Mouse (Mus musculus): ENCODE data around the gene Dennd2c. TPM values are rescaled to one million over a fixed set of nuclear protein-coding genes. Genes with fewer than 3 reads are reported as not detected.
"Not testable (repeated sequence)": the region's sequence is repeated elsewhere in the genome, so short reads cannot be mapped to it uniquely, and the experiment has no call there.

Gene Dennd2c
- polyA plus RNA-seq, 1 experiment from 2014 or later = 5.5 TPM

GRCm38 (mm10) chr3:103204445-103204844 is 102.0 kb downstream of the Dennd2c start:
- Histone ChIP-seq H3K27me3 (no peaks in the 10 kb centered on the region), H3K4me3 (no peak overlapping the region), H3K4me1 (no peaks in the 10 kb centered on the region), H3K36me3 (no peaks in the 10 kb centered on the region), H3K4me2 (no peak overlapping the region), H3K9ac (no peak overlapping the region), H3K9me3 (no peaks in the 10 kb centered on the region), H3K27ac (no peak overlapping the region)
- 90% methylated on average over 3 of the region's 3 CpGs for WGBS
- ATAC-seq (ENCODE audit: borderline replicate concordance, extremely low read depth, low FRiP score, low TSS enrichment) = no peak

DNA sequence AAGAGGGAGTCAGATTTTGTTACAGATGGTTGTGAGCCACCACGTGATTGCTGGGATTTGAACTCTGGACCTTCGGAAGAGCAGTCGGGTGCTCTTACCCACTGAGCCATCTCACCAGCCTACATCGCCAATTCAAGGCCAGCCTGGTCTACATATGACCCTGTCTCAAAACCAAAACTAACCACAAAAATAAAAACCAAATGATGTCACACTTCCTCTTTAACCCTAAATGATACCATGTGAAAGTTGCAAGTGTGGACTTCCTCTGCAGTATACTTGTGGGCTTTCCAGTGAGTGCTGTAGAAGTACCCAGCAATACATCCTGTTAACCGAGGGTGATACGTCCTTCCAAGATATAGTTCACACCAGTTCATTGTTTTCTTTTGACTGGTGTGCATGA is 104.0 kb downstream of the Dennd2c start:
- Histone ChIP-seq H3K4me3 (no peak overlapping the region), H3K4me2 (no peak overlapping the region), H3K27ac (no peak overlapping the region), H3K4me1 (no peaks in the 10 kb centered on the region), H3K9ac (no peak overlapping the region), H3K9me3 (no peaks in the 10 kb centered on the region), H3K36me3 (no peaks in the 10 kb centered on the region), H3K27me3 (no peaks in the 10 kb centered on the region)
- WGBS = 77% methylated on average over 6 of the region's 6 CpGs
- ATAC-seq (ENCODE audit: borderline replicate concordance, extremely low read depth, low FRiP score, low TSS enrichment) = no peak

DNA sequence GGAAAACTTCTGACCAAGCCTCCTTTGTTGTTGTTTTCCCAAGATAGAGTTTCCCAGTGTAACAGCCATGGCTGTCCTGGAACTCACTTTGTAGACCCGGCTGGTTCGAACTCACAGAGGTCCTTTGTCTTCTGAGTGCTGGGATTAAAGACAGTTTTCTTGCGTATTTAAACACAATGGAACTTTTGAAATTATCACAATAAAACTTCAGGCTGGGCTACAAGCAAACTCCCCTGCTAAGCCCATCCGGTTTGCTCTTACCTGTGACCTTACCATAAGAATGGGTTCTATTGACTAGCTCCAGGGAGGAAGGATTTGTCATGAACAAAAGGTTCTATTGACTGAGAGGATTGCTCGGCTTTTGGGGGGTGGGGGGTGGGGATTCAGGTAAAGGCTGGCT is 105.3 kb downstream of the Dennd2c start:
- Histone ChIP-seq H3K4me3 (no peak overlapping the region), H3K27ac (no peak overlapping the region), H3K9me3 (no peaks in the 10 kb centered on the region), H3K4me1 (no peaks in the 10 kb centered on the region), H3K9ac (no peak overlapping the region), H3K27me3 (no peaks in the 10 kb centered on the region), H3K4me2 (no peak overlapping the region), H3K36me3 (no peaks in the 10 kb centered on the region)
- WGBS = 53% methylated on average over 5 of the region's 5 CpGs
- no peak for ATAC-seq (ENCODE audit: borderline replicate concordance, extremely low read depth, low FRiP score, low TSS enrichment)

- no peak overlapping the region for H3K9ac ChIP-seq
- H3K9me3 ChIP-seq = no peaks in the 10 kb centered on the region
- WGBS = 65% methylated on average over 2 of the region's 2 CpGs
- ATAC-seq (ENCODE audit: borderline replicate concordance, extremely low read depth, low FRiP score, low TSS enrichment) = no peak
- H3K27ac ChIP-seq = no peak overlapping the region
- no peak overlapping the region for H3K4me2 ChIP-seq
- no peaks in the 10 kb centered on the region for H3K27me3 ChIP-seq
- no peaks in the 10 kb centered on the region for H3K36me3 ChIP-seq
- H3K4me1 ChIP-seq = no peaks in the 10 kb centered on the region
- no peak overlapping the region for H3K4me3 ChIP-seq
Measured at GRCm38 (mm10) chr3:103208237-103208636, 105.8 kb downstream of the Dennd2c start.

GRCm38 (mm10) chr3:103211101-103211500 is 108.7 kb downstream of the Dennd2c start:
- Histone ChIP-seq H3K9ac (no peak overlapping the region), H3K4me1 (no peaks in the 10 kb centered on the region), H3K27me3 (no peaks in the 10 kb centered on the region), H3K9me3 (no peaks in the 10 kb centered on the region), H3K27ac (no peak overlapping the region), H3K36me3 (no peaks in the 10 kb centered on the region), H3K4me2 (no peak overlapping the region), H3K4me3 (no peak overlapping the region)
- WGBS = 73% methylated on average over 2 of the region's 2 CpGs
- ATAC-seq (ENCODE audit: borderline replicate concordance, extremely low read depth, low FRiP score, low TSS enrichment) = no peak

- Histone ChIP-seq H3K27ac (no peak overlapping the region), H3K9ac (no peak overlapping the region), H3K4me2 (no peak overlapping the region), H3K4me1 (no peaks in the 10 kb centered on the region), H3K4me3 (no peak overlapping the region), H3K36me3 (no peaks in the 10 kb centered on the region), H3K27me3 (no peaks in the 10 kb centered on the region), H3K9me3 (no peaks in the 10 kb centered on the region)
- WGBS = 55% methylated on average over 1 of the region's 1 CpGs
- no peak for ATAC-seq (ENCODE audit: borderline replicate concordance, extremely low read depth, low FRiP score, low TSS enrichment)
Measured at GRCm38 (mm10) chr3:103212142-103212541, 109.7 kb downstream of the Dennd2c start.

- Histone ChIP-seq H3K36me3 (no peaks in the 10 kb centered on the region), H3K9ac (no peak overlapping the region), H3K9me3 (no peaks in the 10 kb centered on the region), H3K4me2 (no peak overlapping the region), H3K4me3 (no peak overlapping the region), H3K27me3 (no peaks in the 10 kb centered on the region), H3K27ac (no peak overlapping the region), H3K4me1 (no peaks in the 10 kb centered on the region)
- WGBS = 62% methylated on average over 5 of the region's 5 CpGs
- no peak for ATAC-seq (ENCODE audit: borderline replicate concordance, extremely low read depth, low FRiP score, low TSS enrichment)
Measured at GRCm38 (mm10) chr3:103213537-103213936, 111.1 kb downstream of the Dennd2c start.

- H3K9me3 ChIP-seq = no peaks in the 10 kb centered on the region
- H3K4me3 ChIP-seq = no peak overlapping the region
- no peaks in the 10 kb centered on the region for H3K4me1 ChIP-seq
- ATAC-seq (ENCODE audit: borderline replicate concordance, extremely low read depth, low FRiP score, low TSS enrichment) = no peak
- no peak overlapping the region for H3K27ac ChIP-seq
- H3K9ac ChIP-seq = no peak overlapping the region
- no peaks in the 10 kb centered on the region for H3K36me3 ChIP-seq
- no peaks in the 10 kb centered on the region for H3K27me3 ChIP-seq
- 79% methylated on average over 8 of the region's 8 CpGs for WGBS
- no peak overlapping the region for H3K4me2 ChIP-seq
Measured at GRCm38 (mm10) chr3:103214593-103215285, 112.3 kb downstream of the Dennd2c start.

- not testable (repeated sequence) for H3K4me3 ChIP-seq; H3K4me2 ChIP-seq; H3K4me1 ChIP-seq; H3K9ac ChIP-seq; H3K36me3 ChIP-seq; H3K27ac ChIP-seq; ATAC-seq (ENCODE audit: borderline replicate concordance, extremely low read depth, low FRiP score, low TSS enrichment); H3K9me3 ChIP-seq; H3K27me3 ChIP-seq
- WGBS = 91% methylated on average over 8 of the region's 8 CpGs
Measured at GRCm38 (mm10) chr3:103215399-103215798, 113.0 kb downstream of the Dennd2c start.

Other genes starting within 250 kb of the Dennd2c start
- not detected in 2 replicates for gene Sycp1, start 166.5 kb upstream of the Dennd2c start, polyA plus RNA-seq (2015; fragmentation: Nextera tagmentation; extraction: Ambion mirVana)
- gene Nr1h5, start 138.5 kb upstream of the Dennd2c start, polyA plus RNA-seq (2015; fragmentation: Nextera tagmentation; extraction: Ambion mirVana) = 0.06 TPM in 1 of 2 replicates, not detected in the other
- gene Sike1, start 106.9 kb upstream of the Dennd2c start, polyA plus RNA-seq (2015; fragmentation: Nextera tagmentation; extraction: Ambion mirVana) = 61.6 and 62.5 TPM in 2 replicates
- 343 and 346 TPM in 2 replicates for gene Csde1, start 82.2 kb upstream of the Dennd2c start, polyA plus RNA-seq (2015; fragmentation: Nextera tagmentation; extraction: Ambion mirVana)
- 92.7 and 96.9 TPM in 2 replicates for gene Nras, start 44.3 kb upstream of the Dennd2c start, polyA plus RNA-seq (2015; fragmentation: Nextera tagmentation; extraction: Ambion mirVana)
- 0.14 and 0.23 TPM in 2 replicates for gene Ampd1, start 28.6 kb upstream of the Dennd2c start, polyA plus RNA-seq (2015; fragmentation: Nextera tagmentation; extraction: Ambion mirVana)
- gene Bcas2, start 69.1 kb downstream of the Dennd2c start, polyA plus RNA-seq (2015; fragmentation: Nextera tagmentation; extraction: Ambion mirVana) = 188 and 190 TPM in 2 replicates
- gene Trim33, start 176.7 kb downstream of the Dennd2c start, polyA plus RNA-seq (2015; fragmentation: Nextera tagmentation; extraction: Ambion mirVana) = 18.2 and 22.9 TPM in 2 replicates